Mouse (Mus musculus): ENCODE results near the gene Rnf113a2. TPM values are rescaled to one million over a fixed set of nuclear protein-coding genes. Genes with fewer than 3 reads are reported as not detected.

The Rnf113a2 gene
- polyA plus RNA-seq, 1 experiment = 3.8 TPM

DNA sequence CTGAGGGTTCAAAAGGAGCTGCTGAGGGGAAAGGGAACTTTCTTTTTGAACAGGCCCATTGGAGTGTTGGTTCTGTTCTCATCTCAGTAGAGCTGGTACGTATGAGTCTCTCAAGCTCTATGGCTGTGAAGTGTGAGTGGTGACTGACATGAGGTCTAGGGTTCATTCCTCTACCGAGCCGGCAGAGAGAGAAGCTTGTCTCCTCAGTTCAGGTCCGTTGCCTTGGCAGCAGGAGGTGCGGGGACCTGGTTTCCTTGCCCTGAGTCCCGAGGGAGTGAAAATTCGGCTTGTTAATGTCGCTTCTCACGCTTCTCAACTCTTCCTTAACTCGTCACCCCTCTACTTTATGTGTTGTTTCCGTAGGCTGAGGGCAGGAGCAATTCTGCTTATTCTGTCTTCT is 34.8 kb downstream of the Rnf113a2 start:
- TF ChIP-seq MYOD1 (IDR thresholded peaks at IDR 0.05; ENCODE audit: control insufficient read depth in 1 of 3, insufficient read length in 2 of 3, low read depth in 2 of 3) (no peak), MYOG (IDR thresholded peaks at IDR 0.05; ENCODE audit: control insufficient read depth in 1 of 3, insufficient read depth in 1 of 3, insufficient read length in 2 of 3, low read depth in 2 of 3) (no peak), USF1 (IDR thresholded peaks at IDR 0.05; ENCODE audit: low read depth) (no peak), POLR2AphosphoS2 (IDR thresholded peaks at IDR 0.05; ENCODE audit: insufficient read length, low read depth) (no peak), SRF (IDR thresholded peaks at IDR 0.05; ENCODE audit: control insufficient read depth, insufficient read length, low read depth) (no peak), REST (IDR thresholded peaks at IDR 0.05; ENCODE audit: insufficient read depth, insufficient read length) (no peak), MAX (IDR thresholded peaks at IDR 0.05; ENCODE audit: low read depth) (no peak), POLR2A (IDR thresholded peaks at IDR 0.05; ENCODE audit: insufficient read length, low read depth) (no peak), E2F4 (IDR thresholded peaks at IDR 0.05; ENCODE audit: insufficient read depth) (no peak), CEBPB (IDR thresholded peaks at IDR 0.05; ENCODE audit: insufficient read depth, poor library complexity, severe bottlenecking) (no peak), TCF3 (IDR thresholded peaks at IDR 0.05; ENCODE audit: insufficient read length, low read depth) (no peak), TCF12 (IDR thresholded peaks at IDR 0.05; ENCODE audit: insufficient read depth, poor library complexity, severe bottlenecking) (no peak)
- Histone ChIP-seq H3K4me2 (ENCODE audit: low read depth) (peak overlapping the region; percentile 87), H3K27me3 (ENCODE audit: control insufficient read depth, insufficient read depth, insufficient read length) (no peaks in the 10 kb centered on the region), H3K79me2 (ENCODE audit: control insufficient read depth, insufficient read depth) (peaks cover 14% of the 10 kb centered on the region), H3ac (ENCODE audit: control insufficient read depth, insufficient read length) (peak overlapping the region; percentile 31), H3K36me3 (ENCODE audit: control insufficient read depth, insufficient read depth) (no peaks in the 10 kb centered on the region), H3K4me3 (peak overlapping the region; percentile 80)

DNA sequence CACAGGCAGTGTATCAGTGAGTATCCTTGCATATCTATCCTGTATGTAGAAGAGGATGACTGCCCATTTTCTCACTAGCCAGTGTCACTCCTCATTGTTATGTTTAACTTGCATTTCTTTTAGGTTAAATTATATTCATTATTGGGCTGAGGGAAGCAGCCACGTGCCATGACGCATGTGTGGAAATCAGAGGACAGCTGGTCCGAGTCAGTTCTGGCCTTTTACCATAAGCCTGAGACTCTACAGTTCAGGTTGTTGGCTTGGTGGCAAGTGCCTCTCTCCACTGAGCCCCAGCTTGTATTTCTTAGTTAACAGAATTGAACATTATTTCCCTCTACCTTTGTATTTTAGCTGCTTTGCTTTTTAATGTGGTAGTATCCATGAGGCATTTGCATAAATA is 39.9 kb downstream of the Rnf113a2 start:
- H3K4me3 ChIP-seq = no peak overlapping the region
- no peaks in the 10 kb centered on the region for H3K27me3 ChIP-seq (ENCODE audit: control insufficient read depth, insufficient read depth, insufficient read length)
- H3ac ChIP-seq (ENCODE audit: control insufficient read depth, insufficient read length) = no peak overlapping the region
- peaks cover 22% of the 10 kb centered on the region for H3K36me3 ChIP-seq (ENCODE audit: control insufficient read depth, insufficient read depth)
- TF ChIP-seq E2F4 (IDR thresholded peaks at IDR 0.05; ENCODE audit: insufficient read depth) = no peak
- H3K79me2 ChIP-seq (ENCODE audit: control insufficient read depth, insufficient read depth) = peaks cover 14% of the 10 kb centered on the region
- H3K4me2 ChIP-seq (ENCODE audit: low read depth) = no peak overlapping the region

DNA sequence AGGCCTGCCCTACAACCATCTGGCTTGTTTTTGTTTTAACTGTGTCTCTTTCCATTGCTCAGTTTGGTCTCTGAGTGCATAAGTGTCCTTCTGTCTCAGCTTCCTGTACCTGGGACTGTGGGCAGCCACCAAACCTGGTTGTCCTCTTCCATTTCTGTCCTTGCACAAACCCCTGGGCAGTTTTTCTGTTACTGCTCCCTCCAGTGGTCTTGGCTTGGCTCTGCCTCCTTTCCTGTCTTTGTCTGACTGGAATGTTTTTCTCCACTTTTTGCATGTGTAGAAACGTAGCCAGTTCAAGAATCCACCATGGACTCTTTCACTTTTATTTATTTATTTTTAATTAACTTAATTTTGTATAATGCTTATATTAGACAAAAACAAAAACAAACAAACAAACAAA is 42.8 kb downstream of the Rnf113a2 start:
- no peak overlapping the region for H3K4me3 ChIP-seq
- TF ChIP-seq MYOG (IDR thresholded peaks at IDR 0.05; ENCODE audit: control insufficient read depth in 1 of 3, insufficient read depth in 1 of 3, insufficient read length in 2 of 3, low read depth in 2 of 3) = no peak
- no peak for TF ChIP-seq E2F4 (IDR thresholded peaks at IDR 0.05; ENCODE audit: insufficient read depth)
- TF ChIP-seq TCF12 (IDR thresholded peaks at IDR 0.05; ENCODE audit: insufficient read depth, poor library complexity, severe bottlenecking) = no peak
- no peak for TF ChIP-seq TCF3 (IDR thresholded peaks at IDR 0.05; ENCODE audit: insufficient read length, low read depth)
- TF ChIP-seq MAX (IDR thresholded peaks at IDR 0.05; ENCODE audit: low read depth) = no peak
- TF ChIP-seq USF1 (IDR thresholded peaks at IDR 0.05; ENCODE audit: low read depth) = no peak
- TF ChIP-seq MYOD1 (IDR thresholded peaks at IDR 0.05; ENCODE audit: control insufficient read depth in 1 of 3, insufficient read length in 2 of 3, low read depth in 2 of 3) = no peak

DNA sequence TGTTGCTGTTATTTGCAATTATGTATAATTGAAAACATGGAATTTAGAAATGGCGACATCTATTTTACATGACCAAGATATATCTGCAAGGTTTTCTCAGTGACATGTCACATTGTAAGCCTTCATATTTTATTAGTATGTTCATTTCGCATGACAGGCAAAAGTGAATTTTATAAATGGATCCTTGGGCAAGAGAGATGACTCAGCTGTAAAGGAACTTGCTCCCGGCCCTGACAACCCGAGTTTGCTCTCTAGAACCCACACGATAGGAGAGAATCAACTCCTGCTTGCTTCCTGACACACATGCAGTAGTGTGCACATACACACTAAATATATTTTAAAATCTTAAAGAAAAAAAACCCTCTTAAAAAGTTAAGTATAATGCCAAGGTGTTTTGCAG is 44.4 kb downstream of the Rnf113a2 start:
- Histone ChIP-seq H3K4me2 (ENCODE audit: low read depth) (no peak overlapping the region), H3K79me2 (ENCODE audit: control insufficient read depth, insufficient read depth) (no peaks in the 10 kb centered on the region), H3K36me3 (ENCODE audit: control insufficient read depth, insufficient read depth) (peaks cover 33% of the 10 kb centered on the region), H3K27me3 (ENCODE audit: control insufficient read depth, insufficient read depth, insufficient read length) (no peaks in the 10 kb centered on the region), H3K4me3 (no peak overlapping the region), H3ac (ENCODE audit: control insufficient read depth, insufficient read length) (no peak overlapping the region)
- TF ChIP-seq E2F4 (IDR thresholded peaks at IDR 0.05; ENCODE audit: insufficient read depth) (no peak), MYOG (IDR thresholded peaks at IDR 0.05; ENCODE audit: control insufficient read depth in 1 of 3, insufficient read depth in 1 of 3, insufficient read length in 2 of 3, low read depth in 2 of 3) (no peak), USF1 (IDR thresholded peaks at IDR 0.05; ENCODE audit: low read depth) (no peak), POLR2A (IDR thresholded peaks at IDR 0.05; ENCODE audit: insufficient read length, low read depth) (no peak), POLR2AphosphoS2 (IDR thresholded peaks at IDR 0.05; ENCODE audit: insufficient read length, low read depth) (no peak), REST (IDR thresholded peaks at IDR 0.05; ENCODE audit: insufficient read depth, insufficient read length) (no peak), SRF (IDR thresholded peaks at IDR 0.05; ENCODE audit: control insufficient read depth, insufficient read length, low read depth) (no peak), MAX (IDR thresholded peaks at IDR 0.05; ENCODE audit: low read depth) (no peak), TCF3 (IDR thresholded peaks at IDR 0.05; ENCODE audit: insufficient read length, low read depth) (no peak), TCF12 (IDR thresholded peaks at IDR 0.05; ENCODE audit: insufficient read depth, poor library complexity, severe bottlenecking) (no peak), CEBPB (IDR thresholded peaks at IDR 0.05; ENCODE audit: insufficient read depth, poor library complexity, severe bottlenecking) (no peak), MYOD1 (IDR thresholded peaks at IDR 0.05; ENCODE audit: control insufficient read depth in 1 of 3, insufficient read length in 2 of 3, low read depth in 2 of 3) (no peak)

More for the DNA sequence above, 42.8 kb downstream of the Rnf113a2 start:
- no peak overlapping the region for H3K4me2 ChIP-seq (ENCODE audit: low read depth)
- no peaks in the 10 kb centered on the region for H3K27me3 ChIP-seq (ENCODE audit: control insufficient read depth, insufficient read depth, insufficient read length)
- no peak overlapping the region for H3ac ChIP-seq (ENCODE audit: control insufficient read depth, insufficient read length)
- H3K79me2 ChIP-seq (ENCODE audit: control insufficient read depth, insufficient read depth) = no peaks in the 10 kb centered on the region
- peaks cover 24% of the 10 kb centered on the region for H3K36me3 ChIP-seq (ENCODE audit: control insufficient read depth, insufficient read depth)

DNA sequence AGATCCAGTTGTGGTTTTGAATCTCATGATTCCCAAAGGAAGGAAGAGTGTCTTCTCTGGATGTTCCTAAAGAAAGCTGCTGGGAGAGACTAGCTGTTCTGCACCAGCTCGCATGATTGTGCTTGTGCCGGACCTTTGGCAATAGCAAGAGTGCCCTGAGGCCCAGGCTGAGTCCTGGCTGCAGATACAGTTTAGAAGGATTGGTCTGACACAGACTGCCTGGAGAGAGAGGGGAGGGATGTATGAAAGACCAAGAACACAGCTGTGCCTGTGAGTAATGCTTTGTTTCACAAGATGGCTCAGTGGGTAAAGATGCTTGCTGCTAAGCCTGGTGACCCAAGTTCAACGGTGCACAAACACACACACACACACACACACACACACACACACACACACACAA is 45.9 kb downstream of the Rnf113a2 start:
- Histone ChIP-seq H3K4me2 (ENCODE audit: low read depth) (no peak overlapping the region), H3ac (ENCODE audit: control insufficient read depth, insufficient read length) (no peak overlapping the region), H3K4me3 (no peak overlapping the region), H3K36me3 (ENCODE audit: control insufficient read depth, insufficient read depth) (peaks cover 33% of the 10 kb centered on the region), H3K79me2 (ENCODE audit: control insufficient read depth, insufficient read depth) (no peaks in the 10 kb centered on the region), H3K27me3 (ENCODE audit: control insufficient read depth, insufficient read depth, insufficient read length) (no peaks in the 10 kb centered on the region)
- TF ChIP-seq MYOD1 (IDR thresholded peaks at IDR 0.05; ENCODE audit: control insufficient read depth in 1 of 3, insufficient read length in 2 of 3, low read depth in 2 of 3) (no peak), MAX (IDR thresholded peaks at IDR 0.05; ENCODE audit: low read depth) (no peak), POLR2A (IDR thresholded peaks at IDR 0.05; ENCODE audit: insufficient read length, low read depth) (no peak), TCF3 (IDR thresholded peaks at IDR 0.05; ENCODE audit: insufficient read length, low read depth) (no peak), CEBPB (IDR thresholded peaks at IDR 0.05; ENCODE audit: insufficient read depth, poor library complexity, severe bottlenecking) (no peak), MYOG (IDR thresholded peaks at IDR 0.05; ENCODE audit: control insufficient read depth in 1 of 3, insufficient read depth in 1 of 3, insufficient read length in 2 of 3, low read depth in 2 of 3) (no peak), USF1 (IDR thresholded peaks at IDR 0.05; ENCODE audit: low read depth) (no peak), TCF12 (IDR thresholded peaks at IDR 0.05; ENCODE audit: insufficient read depth, poor library complexity, severe bottlenecking) (no peak), E2F4 (IDR thresholded peaks at IDR 0.05; ENCODE audit: insufficient read depth) (no peak), POLR2AphosphoS2 (IDR thresholded peaks at IDR 0.05; ENCODE audit: insufficient read length, low read depth) (no peak), REST (IDR thresholded peaks at IDR 0.05; ENCODE audit: insufficient read depth, insufficient read length) (no peak), SRF (IDR thresholded peaks at IDR 0.05; ENCODE audit: control insufficient read depth, insufficient read length, low read depth) (no peak)

Other genes starting within 250 kb of the Rnf113a2 start
- gene Elmsan1, start 198.3 kb upstream of the Rnf113a2 start, polyA plus RNA-seq (2012; fragmentation: generic; extraction: Trizol) = 13.7 TPM
- 40.4 TPM for gene Ptgr2, start 132.0 kb upstream of the Rnf113a2 start, polyA plus RNA-seq (2012; fragmentation: generic; extraction: Trizol)
- 18.7 TPM for gene Zfp410, start 100.3 kb upstream of the Rnf113a2 start, polyA plus RNA-seq (2012; fragmentation: generic; extraction: Trizol)
- gene Coq6, start 55.5 kb upstream of the Rnf113a2 start, polyA plus RNA-seq (2012; fragmentation: generic; extraction: Trizol) = 34.3 TPM
- 0.92 TPM for gene Fam161b, start 55.4 kb upstream of the Rnf113a2 start, polyA plus RNA-seq (2012; fragmentation: generic; extraction: Trizol)
- 6.3 TPM for gene Entpd5, start 8.2 kb upstream of the Rnf113a2 start, polyA plus RNA-seq (2012; fragmentation: generic; extraction: Trizol)
- 0.38 TPM for gene Bbof1, start 8.1 kb upstream of the Rnf113a2 start, polyA plus RNA-seq (2012; fragmentation: generic; extraction: Trizol)
- gene Aldh6a1, start 33.8 kb downstream of the Rnf113a2 start, polyA plus RNA-seq (2012; fragmentation: generic; extraction: Trizol) = 2.6 TPM
- gene Lin52, start 34.2 kb downstream of the Rnf113a2 start, polyA plus RNA-seq (2012; fragmentation: generic; extraction: Trizol) = 3.6 TPM
- not detected for gene Vsx2, start 152.6 kb downstream of the Rnf113a2 start, polyA plus RNA-seq (2012; fragmentation: generic; extraction: Trizol)
- 16.4 TPM for gene Abcd4, start 200.2 kb downstream of the Rnf113a2 start, polyA plus RNA-seq (2012; fragmentation: generic; extraction: Trizol)
- not detected for gene Vrtn, start 223.8 kb downstream of the Rnf113a2 start, polyA plus RNA-seq (2012; fragmentation: generic; extraction: Trizol)